Mouse (Mus musculus) kidney, embryonic 15.5 days (tissue): ENCODE measurements at regions not wholly inside any gene's neighbourhood (a gene's known extent, or its start where the extent isn't known, plus 50 kb on each side); places are given as distances from the start of the nearest gene placed in this dataset.

Experiments
- ATAC-seq: fragments of 200-750 bp; cut with Nextera tagmentation; replicated peaks from 2 replicates; pipeline ENCODE4 v1.8.0; 2017; ENCODE audit warnings: moderate TSS enrichment; ENCODE audit not compliant: low FRiP score
- H3K27ac ChIP-seq: fragments of 300-500 bp; sonication (generic); 2 replicates; pipeline ENCODE4 v1.5.1; 2015; ENCODE audit warnings: mild to moderate bottlenecking, inconsistent platforms
- H3K27me3 ChIP-seq: fragments of 300-500 bp; sonication (generic); 2 replicates; pipeline ENCODE4 v1.6.1; 2015; ENCODE audit warnings: inconsistent platforms
- H3K36me3 ChIP-seq: fragments of 300-500 bp; sonication (generic); 2 replicates; pipeline ENCODE4 v1.6.1; 2015; ENCODE audit warnings: inconsistent platforms
- H3K4me1 ChIP-seq: fragments of 300-500 bp; sonication (generic); 2 replicates; pipeline ENCODE4 v1.6.1; 2015; ENCODE audit warnings: inconsistent platforms
- H3K4me2 ChIP-seq: fragments of 300-500 bp; sonication (generic); 2 replicates; pipeline ENCODE4 v1.6.1; 2015; ENCODE audit warnings: moderate library complexity, mild to moderate bottlenecking, inconsistent platforms
- H3K4me3 ChIP-seq: fragments of 300-500 bp; sonication (generic); replicated peaks from 2 replicates; pipeline ENCODE4 v1.5.1; 2015; ENCODE audit warnings: mild to moderate bottlenecking, inconsistent platforms
- H3K9ac ChIP-seq: fragments of 300-500 bp; sonication (generic); 2 replicates; pipeline ENCODE4 v1.6.1; 2015; ENCODE audit warnings: mild to moderate bottlenecking, inconsistent platforms
- H3K9me3 ChIP-seq: fragments of 300-500 bp; sonication (generic); replicated peaks from 2 replicates; pipeline ENCODE4 v1.6.1; 2016; ENCODE audit warnings: inconsistent platforms
- WGBS: fragments of 180-500 bp; shearing (Covaris S2); methylation state at CpG from one replicate; pipeline ENCODE4 v1.1.7; 2015; ENCODE audit warnings: mixed read lengths; 5-methylcytosine and 5-hydroxymethylcytosine counted together

DNA sequence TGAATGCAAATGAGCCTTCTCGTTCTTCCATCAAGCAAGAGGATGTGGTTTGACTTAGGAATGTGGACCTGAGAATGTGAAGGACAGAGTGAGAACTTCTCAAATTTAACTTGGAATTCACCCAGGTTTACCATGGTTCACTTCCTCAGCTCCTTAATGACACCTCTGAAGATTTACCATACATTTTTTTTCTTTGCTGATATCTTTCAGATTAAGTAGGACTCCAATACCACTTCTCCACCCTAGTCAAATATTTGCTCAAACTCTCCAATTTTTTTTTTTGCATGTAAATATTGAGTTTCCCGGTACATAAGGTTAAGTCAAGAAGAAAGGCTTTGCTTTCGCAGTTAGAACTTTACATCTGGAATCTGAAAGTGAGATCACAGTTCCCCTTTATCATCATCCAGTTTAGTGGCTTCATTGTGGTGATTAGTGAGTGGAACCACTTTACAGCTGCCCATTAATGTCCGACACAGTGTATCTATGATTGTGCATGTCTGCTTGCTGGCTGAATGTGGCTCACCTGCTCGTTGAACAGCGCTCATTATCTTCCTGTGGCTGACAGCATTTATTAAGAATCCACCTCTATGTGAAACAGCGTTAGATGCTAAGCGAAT lies 446.0 kb upstream of the Adam34 start:
- no peak for ATAC-seq
- Histone ChIP-seq H3K4me2 (no peak overlapping the region), H3K27ac (no peak overlapping the region)

GRCm38 (mm10) chr8:44165115-44165514 lies 455.3 kb upstream of the Adam34 start:
- Histone ChIP-seq H3K9ac (no peak overlapping the region), H3K36me3 (no peaks in the 10 kb centered on the region), H3K4me3 (no peak overlapping the region), H3K27ac (no peak overlapping the region), H3K4me2 (no peak overlapping the region), H3K27me3 (no peaks in the 10 kb centered on the region), H3K9me3 (no peaks in the 10 kb centered on the region), H3K4me1 (no peaks in the 10 kb centered on the region)
- no peak for ATAC-seq
- 41% methylated on average over 6 of the region's 6 CpGs for WGBS

More for the DNA sequence above, 446.0 kb upstream of the Adam34 start:
- WGBS, result 61% methylated on average over 8 of the region's 8 CpGs
- Histone ChIP-seq H3K4me1 (no peaks in the 10 kb centered on the region), H3K36me3 (no peaks in the 10 kb centered on the region), H3K4me3 (no peak overlapping the region), H3K27me3 (no peaks in the 10 kb centered on the region), H3K9me3 (no peaks in the 10 kb centered on the region), H3K9ac (no peak overlapping the region)

DNA sequence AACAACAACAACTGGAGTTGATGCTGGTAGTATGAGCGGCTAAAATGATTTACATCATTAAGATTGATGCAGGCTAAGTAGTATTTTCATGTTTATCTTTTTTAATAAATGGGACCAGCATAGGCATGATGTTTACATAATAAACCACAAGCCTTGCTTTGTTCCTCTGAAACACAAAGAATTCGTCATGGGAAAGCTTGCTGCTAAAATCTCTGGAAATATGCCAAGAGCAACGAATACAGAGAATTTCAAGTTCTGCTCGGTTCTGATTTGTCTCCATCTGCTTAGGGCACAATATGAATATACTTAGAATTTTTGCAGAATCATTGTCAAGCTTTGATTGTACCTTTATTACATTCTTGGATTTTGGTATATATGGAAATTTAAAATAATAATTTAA lies 467.2 kb upstream of the Adam34 start:
- Histone ChIP-seq H3K4me3 (no peak overlapping the region), H3K9ac (no peak overlapping the region), H3K4me2 (no peak overlapping the region), H3K9me3 (no peaks in the 10 kb centered on the region), H3K27me3 (no peaks in the 10 kb centered on the region), H3K27ac (no peak overlapping the region), H3K36me3 (no peaks in the 10 kb centered on the region), H3K4me1 (no peaks in the 10 kb centered on the region)
- ATAC-seq, result no peak
- 41% methylated on average over 4 of the region's 4 CpGs for WGBS

GRCm38 (mm10) chr8:44202228-44202627 lies 492.4 kb upstream of the Adam34 start:
- no peak for ATAC-seq
- H3K4me1 ChIP-seq, result no peaks in the 10 kb centered on the region
- 95% methylated on average over 2 of the region's 2 CpGs for WGBS
- H3K4me3 ChIP-seq, result no peak overlapping the region
- H3K27me3 ChIP-seq, result no peaks in the 10 kb centered on the region
- H3K9ac ChIP-seq, result no peak overlapping the region
- no peak overlapping the region for H3K27ac ChIP-seq
- no peaks in the 10 kb centered on the region for H3K36me3 ChIP-seq
- no peaks in the 10 kb centered on the region for H3K9me3 ChIP-seq
- no peak overlapping the region for H3K4me2 ChIP-seq

GRCm38 (mm10) chr8:44206391-44207170 lies 496.7 kb upstream of the Adam34 start:
- no peak overlapping the region for H3K27ac ChIP-seq
- no peak for ATAC-seq
- H3K36me3 ChIP-seq, result no peaks in the 10 kb centered on the region
- no peak overlapping the region for H3K4me2 ChIP-seq
- WGBS, result 66% methylated on average over 11 of the region's 11 CpGs
- H3K9ac ChIP-seq, result no peak overlapping the region
- no peak overlapping the region for H3K4me3 ChIP-seq
- H3K4me1 ChIP-seq, result no peaks in the 10 kb centered on the region
- no peaks in the 10 kb centered on the region for H3K27me3 ChIP-seq
- no peaks in the 10 kb centered on the region for H3K9me3 ChIP-seq

DNA sequence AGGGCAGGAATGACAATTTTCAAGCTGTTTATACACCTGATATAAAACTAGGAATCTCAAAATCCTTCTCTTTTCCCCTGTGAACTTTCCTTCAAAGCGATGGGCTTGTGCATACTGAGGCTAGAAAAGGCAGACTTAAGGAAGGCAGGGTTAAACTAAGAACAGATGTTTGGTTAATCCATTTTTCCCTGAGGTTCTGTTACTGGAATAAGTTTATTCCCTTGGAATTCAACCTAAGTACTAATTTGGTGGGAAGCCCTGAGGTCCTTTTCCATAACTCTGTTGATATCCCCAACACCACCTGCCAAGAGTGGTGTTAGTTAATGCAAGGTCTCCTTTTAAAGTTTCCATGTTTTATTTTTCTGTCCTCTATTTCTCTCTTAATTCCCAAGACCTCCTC lies 512.5 kb upstream of the Adam34 start:
- WGBS, result 91% methylated on average over 1 of the region's 1 CpGs
- Histone ChIP-seq H3K9me3 (no peaks in the 10 kb centered on the region), H3K4me1 (no peaks in the 10 kb centered on the region), H3K4me2 (no peak overlapping the region), H3K4me3 (no peak overlapping the region), H3K9ac (no peak overlapping the region), H3K27ac (no peak overlapping the region), H3K27me3 (no peaks in the 10 kb centered on the region), H3K36me3 (no peaks in the 10 kb centered on the region)
- ATAC-seq, result no peak

GRCm38 (mm10) chr8:44252393-44252792 lies 542.5 kb upstream of the Adam34 start:
- WGBS, result 49% methylated on average over 3 of the region's 3 CpGs

GRCm38 (mm10) chr8:44257051-44257450 lies 547.2 kb upstream of the Adam34 start:
- peak; percentile 60 for ATAC-seq
- no peak overlapping the region for H3K9ac ChIP-seq
- 22% methylated on average over 6 of the region's 6 CpGs for WGBS
- no peaks in the 10 kb centered on the region for H3K27me3 ChIP-seq
- no peak overlapping the region for H3K4me3 ChIP-seq
- no peak overlapping the region for H3K27ac ChIP-seq
- H3K4me2 ChIP-seq, result no peak overlapping the region
- no peaks in the 10 kb centered on the region for H3K36me3 ChIP-seq
- H3K4me1 ChIP-seq, result 0 out of 2 replicates have a peak, but pooled peaks cover 2% of the 10 kb centered on the region
- no peaks in the 10 kb centered on the region for H3K9me3 ChIP-seq

More at GRCm38 (mm10) chr8:44252393-44252792, 542.5 kb upstream of the Adam34 start:
- H3K9ac ChIP-seq, result no peak overlapping the region
- 0 out of 2 replicates have a peak, but pooled peaks cover 2% of the 10 kb centered on the region for H3K4me1 ChIP-seq
- H3K27ac ChIP-seq, result no peak overlapping the region
- peak; percentile 52; the same call in 1 of the 2 replicates for ATAC-seq
- H3K9me3 ChIP-seq, result no peaks in the 10 kb centered on the region
- H3K36me3 ChIP-seq, result no peaks in the 10 kb centered on the region
- no peak overlapping the region for H3K4me2 ChIP-seq
- H3K4me3 ChIP-seq, result no peak overlapping the region
- no peaks in the 10 kb centered on the region for H3K27me3 ChIP-seq

GRCm38 (mm10) chr8:44261039-44261438 lies 551.2 kb upstream of the Adam34 start:
- Histone ChIP-seq H3K27ac (0 out of 2 replicates have a peak overlapping the region, but pooled peaks have one; percentile 41), H3K4me2 (no peak overlapping the region), H3K9me3 (no peaks in the 10 kb centered on the region), H3K9ac (no peak overlapping the region), H3K27me3 (no peaks in the 10 kb centered on the region), H3K36me3 (no peaks in the 10 kb centered on the region), H3K4me1 (0 out of 2 replicates have a peak, but pooled peaks cover 2% of the 10 kb centered on the region), H3K4me3 (no peak overlapping the region)
- WGBS, result 65% methylated on average over 4 of the region's 4 CpGs
- ATAC-seq, result peak; percentile 76; the same call in 1 of the 2 replicates

DNA sequence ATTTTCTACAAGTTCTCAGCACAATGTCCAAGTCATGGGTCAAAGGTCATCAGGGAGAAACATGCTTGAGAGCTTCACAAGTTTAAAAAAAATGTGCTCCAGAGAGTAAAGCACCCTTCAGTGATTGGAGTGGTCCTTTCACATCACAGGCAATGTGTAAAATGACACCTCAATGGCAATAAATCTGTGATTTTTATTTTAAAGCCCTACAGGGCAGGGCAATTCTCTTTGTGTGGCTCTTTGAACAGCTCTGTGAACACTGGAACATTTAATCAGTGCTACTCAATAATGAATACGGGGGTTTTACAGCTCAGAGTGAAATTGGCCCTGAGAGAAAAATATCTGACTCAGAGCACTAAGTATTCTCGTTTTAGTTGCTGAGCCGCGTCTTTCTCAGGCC lies 563.5 kb upstream of the Adam34 start:
- Histone ChIP-seq H3K36me3 (no peaks in the 10 kb centered on the region), H3K27me3 (no peaks in the 10 kb centered on the region), H3K4me3 (no peak overlapping the region), H3K9ac (no peak overlapping the region), H3K4me2 (no peak overlapping the region), H3K4me1 (peaks cover 5% of the 10 kb centered on the region; the same call in 1 of the 2 replicates), H3K9me3 (no peaks in the 10 kb centered on the region), H3K27ac (peak overlapping the region; percentile 56)
- peak; percentile 90 for ATAC-seq
- 25% methylated on average over 4 of the region's 4 CpGs for WGBS

- Histone ChIP-seq H3K9ac (no peak overlapping the region), H3K9me3 (no peaks in the 10 kb centered on the region), H3K36me3 (no peaks in the 10 kb centered on the region), H3K27ac (no peak overlapping the region), H3K4me3 (no peak overlapping the region), H3K27me3 (no peaks in the 10 kb centered on the region), H3K4me2 (no peak overlapping the region), H3K4me1 (no peaks in the 10 kb centered on the region)
- ATAC-seq, result no peak
Measured at GRCm38 (mm10) chr8:44318216-44318615, 608.4 kb upstream of the Adam34 start.

DNA sequence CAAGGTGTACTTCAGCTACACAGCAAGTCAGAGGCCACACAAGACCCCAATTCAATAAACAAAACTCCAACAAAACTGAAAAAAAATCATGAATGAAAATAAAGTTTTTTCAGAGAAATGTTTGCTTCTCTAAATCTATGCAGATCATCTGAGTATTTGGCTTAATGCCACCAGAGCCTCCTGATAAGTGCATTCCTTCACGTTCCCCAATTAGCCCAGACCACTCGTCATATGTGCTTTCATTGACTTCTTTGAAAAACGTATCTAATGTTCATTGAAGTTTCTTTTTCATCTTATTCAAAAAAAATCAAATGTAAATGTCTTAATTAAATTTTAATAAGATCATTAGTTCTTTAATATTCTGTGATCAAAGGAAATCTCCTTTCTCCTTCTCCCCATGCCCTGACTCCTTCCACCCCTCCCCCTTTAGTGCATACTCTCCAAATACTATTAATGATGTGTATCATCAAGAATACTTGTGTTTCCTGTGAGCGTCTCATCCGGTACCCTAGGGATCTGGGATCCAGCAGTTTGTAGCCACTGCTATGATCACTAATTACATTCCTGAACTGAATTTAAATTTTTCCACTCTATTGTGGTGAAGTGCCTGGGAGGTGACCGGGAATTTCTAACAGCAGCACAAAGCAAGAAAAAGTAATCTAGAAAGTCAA lies 600.8 kb upstream of the Fat1 start:
- no peak overlapping the region for H3K9ac ChIP-seq
- no peaks in the 10 kb centered on the region for H3K36me3 ChIP-seq
- no peak for ATAC-seq
- no peak overlapping the region for H3K27ac ChIP-seq
- H3K9me3 ChIP-seq, result no peaks in the 10 kb centered on the region
- no peaks in the 10 kb centered on the region for H3K27me3 ChIP-seq
- no peak overlapping the region for H3K4me3 ChIP-seq
- H3K4me1 ChIP-seq, result no peaks in the 10 kb centered on the region
- 69% methylated on average over 6 of the region's 6 CpGs for WGBS
- H3K4me2 ChIP-seq, result no peak overlapping the region
